Mouse (Mus musculus) liver, postnatal 0 days (tissue): Measurements from ENCODE around the gene Ehhadh. TPM values are rescaled to one million over a fixed set of nuclear protein-coding genes. Genes with fewer than 3 reads are reported as not detected.
"Not testable (repeated sequence)": the region's sequence is repeated elsewhere in the genome, so short reads cannot be mapped to it uniquely, and the experiment has no call there.

Source experiments
- ATAC-seq: fragments of 200-750 bp; cut with Nextera tagmentation; 2 replicates; pipeline ENCODE4 v1.8.0; 2017; ENCODE audit warnings: mild to moderate bottlenecking, moderate library complexity
- DNase-seq: peaks from one replicate; pipeline ENCODE4 v3.0.0-alpha.2; 2016
- H3K27ac ChIP-seq: fragments of 300-500 bp; sonication (generic); 2 replicates; pipeline ENCODE4 v1.5.1; 2014; ENCODE audit warnings: antibody characterized with exemption, moderate library complexity, mild to moderate bottlenecking, low read depth
- H3K27me3 ChIP-seq: fragments of 300-500 bp; sonication (generic); 2 replicates; pipeline ENCODE4 v1.6.1; 2014; ENCODE audit warnings: low read length, control low read depth, mixed read lengths; ENCODE audit not compliant: insufficient read depth
- H3K36me3 ChIP-seq: fragments of 300-500 bp; sonication (generic); replicated peaks from 2 replicates; pipeline ENCODE4 v1.6.1; 2014; ENCODE audit warnings: mild to moderate bottlenecking, control low read depth, low read length, moderate library complexity, mixed read lengths; ENCODE audit not compliant: insufficient read depth
- H3K4me1 ChIP-seq: fragments of 300-500 bp; sonication (generic); 2 replicates; pipeline ENCODE4 v1.6.1; 2014; ENCODE audit warnings: antibody characterized with exemption, mild to moderate bottlenecking, control low read depth; ENCODE audit not compliant: insufficient read depth
- H3K4me2 ChIP-seq: fragments of 300-500 bp; sonication (generic); 2 replicates; pipeline ENCODE4 v1.6.1; 2014; ENCODE audit warnings: low read depth, mild to moderate bottlenecking, low read length, moderate library complexity, mixed read lengths
- H3K4me3 ChIP-seq: fragments of 300-500 bp; sonication (generic); 2 replicates; pipeline ENCODE4 v1.5.1; 2014; ENCODE audit warnings: low read depth, low read length
- H3K9ac ChIP-seq: fragments of 300-500 bp; sonication (generic); replicated peaks from 2 replicates; pipeline ENCODE4 v1.6.1; 2014; ENCODE audit warnings: mild to moderate bottlenecking, moderate library complexity
- H3K9me3 ChIP-seq: fragments of 300-500 bp; sonication (generic); 2 replicates; pipeline ENCODE4 v1.6.1; 2016; ENCODE audit warnings: mild to moderate bottlenecking, control low read depth, low read length, mixed read lengths
- CTCF ChIP-seq: sonication (generic); IDR thresholded peaks from 2 replicates; pipeline ENCODE4 v1.5.1; 2016; ENCODE audit warnings: antibody characterized with exemption, low read depth
- EP300 ChIP-seq: IDR thresholded peaks from 2 replicates; pipeline ENCODE4 v1.6.1; 2016; ENCODE audit warnings: antibody characterized with exemption, low read depth, mild to moderate bottlenecking
- WGBS: fragments of 180-500 bp; shearing (Covaris S2); extraction: QIAGEN DNeasy Blood & Tissue Kit; methylation state at CpG from one replicate; pipeline ENCODE4 v1.1.7; 2014; ENCODE audit not compliant: insufficient replicate concordance; 5-methylcytosine and 5-hydroxymethylcytosine counted together
- polyA plus RNA-seq: library from polyadenylated mRNA; unstranded; fragments of >200 nt; fragmentation: Nextera tagmentation; extraction: Ambion mirVana; gene quantifications from 2 replicates; pipeline ENCODE4 v1.2.1, GENCODE M21; 2015

Gene Ehhadh
- polyA plus RNA-seq, 1 experiment from 2014 or later, result 215 TPM

GRCm38 (mm10) chr16:21818629-21819028 is 31.0 kb upstream of the Ehhadh start:
- H3K36me3 ChIP-seq, result no peaks in the 10 kb centered on the region
- H3K27me3 ChIP-seq, result no peaks in the 10 kb centered on the region
- H3K4me1 ChIP-seq, result peaks cover 9% of the 10 kb centered on the region
- peak overlapping the region; percentile 37 for H3K27ac ChIP-seq
- TF ChIP-seq EP300, result peak; percentile 87
- TF ChIP-seq CTCF, result no peak
- H3K4me3 ChIP-seq, result no peak overlapping the region
- 52% methylated on average over 8 of the region's 8 CpGs for WGBS
- no peaks in the 10 kb centered on the region for H3K9me3 ChIP-seq
- DNase-seq (peak; percentile 31), ATAC-seq (peak; percentile 93)
- H3K9ac ChIP-seq, result no peak overlapping the region
- peak overlapping the region; percentile 0; the same call in 1 of the 2 replicates for H3K4me2 ChIP-seq

- peak; percentile 79 for ATAC-seq
- H3K9ac ChIP-seq, result no peak overlapping the region
- no peak overlapping the region for H3K4me3 ChIP-seq
- TF ChIP-seq CTCF (no peak), EP300 (no peak)
- peak overlapping the region; percentile 37 for H3K27ac ChIP-seq
- peak overlapping the region; percentile 0; the same call in 1 of the 2 replicates for H3K4me2 ChIP-seq
- H3K36me3 ChIP-seq, result no peaks in the 10 kb centered on the region
- DNase-seq, result peak; percentile 85
- WGBS, result 26% methylated on average over 9 of the region's 9 CpGs
- no peaks in the 10 kb centered on the region for H3K9me3 ChIP-seq
- H3K27me3 ChIP-seq, result no peaks in the 10 kb centered on the region
- H3K4me1 ChIP-seq, result peaks cover 10% of the 10 kb centered on the region
These were observed 30.5 kb upstream of the Ehhadh start for GRCm38 (mm10) chr16:21818132-21818531.

- Histone ChIP-seq H3K27me3 (no peaks in the 10 kb centered on the region), H3K9me3 (no peaks in the 10 kb centered on the region), H3K4me3 (no peak overlapping the region), H3K27ac (no peak overlapping the region), H3K36me3 (no peaks in the 10 kb centered on the region), H3K4me1 (peaks cover 10% of the 10 kb centered on the region), H3K9ac (no peak overlapping the region), H3K4me2 (no peak overlapping the region)
- no peak for DNase-seq
- WGBS, result 79% methylated on average over 7 of the region's 7 CpGs
- no peak for TF ChIP-seq EP300
- no peak for TF ChIP-seq CTCF
- ATAC-seq, result no peak
These were observed 28.0 kb upstream of the Ehhadh start for GRCm38 (mm10) chr16:21815669-21816010.

GRCm38 (mm10) chr16:21814861-21815668 is 27.5 kb upstream of the Ehhadh start:
- H3K4me1 ChIP-seq, result peaks cover 10% of the 10 kb centered on the region
- no peaks in the 10 kb centered on the region for H3K36me3 ChIP-seq
- H3K27ac ChIP-seq, result peak overlapping the region; percentile 88; the same call in 1 of the 2 replicates
- H3K27me3 ChIP-seq, result no peaks in the 10 kb centered on the region
- WGBS, result 49% methylated on average over 11 of the region's 11 CpGs
- no peaks in the 10 kb centered on the region for H3K9me3 ChIP-seq
- H3K4me2 ChIP-seq, result peak overlapping the region; percentile 40; the same call in 1 of the 2 replicates
- no peak overlapping the region for H3K4me3 ChIP-seq
- peak; percentile 84 for TF ChIP-seq CTCF
- TF ChIP-seq EP300, result 0 out of 2 replicates have a peak, but pooled peaks have one; percentile 16
- peak; percentile 28 for DNase-seq
- no peak for ATAC-seq
- H3K9ac ChIP-seq, result no peak overlapping the region

- H3K27me3 ChIP-seq, result no peaks in the 10 kb centered on the region
- peaks cover 10% of the 10 kb centered on the region for H3K4me1 ChIP-seq
- H3K9me3 ChIP-seq, result no peaks in the 10 kb centered on the region
- TF ChIP-seq EP300 (no peak), CTCF (no peak)
- DNase-seq (peak; percentile 54), ATAC-seq (peak; percentile 88)
- H3K36me3 ChIP-seq, result no peaks in the 10 kb centered on the region; the same call in 1 of the 2 replicates
- H3K4me3 ChIP-seq, result no peak overlapping the region
- peak overlapping the region; percentile 88 for H3K27ac ChIP-seq
- WGBS, result 49% methylated on average over 6 of the region's 6 CpGs
- 0 out of 2 replicates have a peak overlapping the region, but pooled peaks have one; percentile 8 for H3K9ac ChIP-seq
- no peak overlapping the region for H3K4me2 ChIP-seq
These were observed 25.7 kb upstream of the Ehhadh start for GRCm38 (mm10) chr16:21813164-21813834.

- H3K9ac ChIP-seq, DNase-seq, ATAC-seq, H3K27me3 ChIP-seq, H3K4me2 ChIP-seq, H3K36me3 ChIP-seq, H3K9me3 ChIP-seq, H3K4me3 ChIP-seq, H3K4me1 ChIP-seq, H3K27ac ChIP-seq: not testable (repeated sequence)
- WGBS, result 84% methylated on average over 7 of the region's 7 CpGs
These were observed 20.2 kb upstream of the Ehhadh start for GRCm38 (mm10) chr16:21807786-21808185.
